ENCODE assay signal across 9 mouse cellular contexts in the genomic region with DNA sequence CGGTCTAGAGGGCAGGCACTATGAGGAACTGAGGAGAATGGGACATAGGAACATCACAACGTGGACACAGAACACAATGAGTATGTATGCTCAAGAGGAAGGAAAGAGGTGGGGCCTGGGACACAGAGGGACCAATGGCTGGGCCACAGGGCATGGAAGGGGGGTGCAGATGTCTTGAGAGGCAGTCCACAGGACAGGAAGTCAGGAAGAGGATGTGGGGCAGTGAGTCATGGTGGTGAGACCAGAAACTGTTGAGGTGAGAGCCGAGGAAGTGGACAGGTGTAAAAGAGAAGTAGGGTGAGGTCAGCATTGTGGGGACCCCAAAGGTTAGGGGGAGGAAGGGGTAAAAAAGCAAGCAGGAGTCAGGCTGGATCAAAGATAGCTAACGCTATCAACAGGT. TPM values are rescaled to one million over a fixed set of nuclear protein-coding genes. Genes with fewer than 3 reads are reported as not detected.
A peak's percentile ranks its signal among the peaks of the same experiment; 100 is the strongest.
DNase-seq lines count a peak whose midpoint lies in the region; TF ChIP-seq lines count a peak whose summit lies in the region.
"Had no signal": no experiment of that assay in that cellular context is flagged by ENCODE, and none has a peak within 500 bp of the region (broad histone marks: within the 10 kb centered on the region; RNA-seq: fewer than 3 reads in every experiment).

No protein-coding gene starts in this region.

- no peak for TF ChIP-seq CTCF in CH12.LX (conservative IDR thresholded peaks at IDR 0.05 in 1 of 2, IDR thresholded peaks at IDR 0.05 in 1 of 2; ENCODE audit: low read depth in 2 of 2, low read length in 2 of 2)
- no peak for TF ChIP-seq CTCF in cerebellum, adult 2 months (IDR thresholded peaks at IDR 0.05; ENCODE audit: borderline replicate concordance, insufficient read depth, low read depth, low read length)

- peaks cover 16 to 39% of the 10 kb centered on the region in 2 experiments for H3K4me1 ChIP-seq in CH12.LX (ENCODE audit: control insufficient read depth in 1 of 2, insufficient read depth in 2 of 2)
- H3K4me1 ChIP-seq in cerebellum, adult 2 months (ENCODE audit: control insufficient read depth, insufficient read depth, low read length): peaks cover 9% of the 10 kb centered on the region

- peaks cover 2% of the 10 kb centered on the region for H3K9me3 ChIP-seq in CH12.LX (replicated peaks; ENCODE audit: low read length)

- TF ChIP-seq POLR2A in CH12.LX (IDR thresholded peaks at IDR 0.05; ENCODE audit: low read depth, low read length): peak; percentile 54
- no peak for TF ChIP-seq POLR2A in cerebellum, adult 2 months (IDR thresholded peaks at IDR 0.05; ENCODE audit: borderline replicate concordance, insufficient read depth, low read length)

- no peaks in the 10 kb centered on the region for H3K27me3 ChIP-seq in CH12.LX (replicated peaks)
- H3K27me3 ChIP-seq in cerebellum, adult 2 months (ENCODE audit: control insufficient read depth, insufficient read depth, low read length): no peaks in the 10 kb centered on the region

- H3K27ac ChIP-seq in CH12.LX (ENCODE audit: insufficient read depth, low read depth): peak overlapping the region; percentile 53; the same call in 1 of the 2 replicates
- no peak overlapping the region for H3K27ac ChIP-seq in cerebellum, adult 2 months (ENCODE audit: insufficient read depth, low read length)

- no peaks in the 10 kb centered on the region for H3K79me2 ChIP-seq in CH12.LX (replicated peaks; ENCODE audit: control insufficient read depth, extremely low read depth, insufficient read depth, poor library complexity, severe bottlenecking)

- in situ Hi-C loops in CH12.LX (cut with MboI; ENCODE audit: low pct_ligation_motif_present, low pct_unique_long_range_greater_than_20kb, low sequenced_read_pairs): loop anchor here (10.0 kb wide), 1 partner anchor 237 kb away; the partner anchor contains the start of genes Mdh2 and Styxl1

- peak overlapping the region; percentile 31 to 53 (median 50) for H3K4me3 ChIP-seq in CH12.LX (replicated peaks in 1 of 3; ENCODE audit: low read depth in 2 of 3, low read length in 2 of 3, poor library complexity in 1 of 3)
- H3K4me3 ChIP-seq in cerebellum, adult 2 months (replicated peaks; ENCODE audit: insufficient read depth, low read depth, low read length): no peak overlapping the region

- no peak for TF ChIP-seq RAD21 in CH12.LX (IDR thresholded peaks at IDR 0.05; ENCODE audit: low read depth, low read length)

- H3K4me2 ChIP-seq in CH12.LX (ENCODE audit: insufficient read depth, low read depth, poor library complexity, severe bottlenecking): peak overlapping the region; percentile 29

- DNase-seq in B cell, adult 2 months: peak; percentile 80 to 87
- peak; percentile 91 for DNase-seq in CH12.LX (ENCODE audit: extremely low read depth)
- peak; percentile 38 to 70 for DNase-seq in kidney, postnatal 25 days
- DNase-seq in natural killer cell, adult 2 months (ENCODE audit: low spot score in 2 of 2): peak; percentile 92 to 94
- DNase-seq in testis, postnatal 14 days (ENCODE audit: low spot score): no peak
- no peak for DNase-seq in cerebellum, adult 9-10 months
- DNase-seq in cerebellum, adult 2 months: no peak

- WGBS in cerebellum, adult 2 months: 87% methylated on average over 4 of the region's 4 CpGs

- peak overlapping the region; percentile 55; the same call in 1 of the 2 replicates for H3K9ac ChIP-seq in CH12.LX (ENCODE audit: insufficient read depth, low read depth)

- H3K36me3 ChIP-seq in CH12.LX (replicated peaks in 1 of 2; ENCODE audit: control insufficient read depth in 1 of 2, insufficient read depth in 1 of 2, low read length in 1 of 2): peaks cover 0 to 1% of the 10 kb centered on the region in 2 experiments

- peak; percentile 88 for TF ChIP-seq EP300 in CH12.LX (IDR thresholded peaks at IDR 0.05; ENCODE audit: low read length)

- dilution Hi-C loops in CH12.LX (cut with MboI; ENCODE audit: extremely low pct_ligation_motif_present, extremely low pct_unique_long_range_greater_than_20kb, low sequenced_read_pairs): no loop called here

TF ChIP-seq in CH12.LX, 34 proteins besides CTCF, POLR2A, EP300 and RAD21:
- TF ChIP-seq PAX5 (IDR thresholded peaks at IDR 0.05; ENCODE audit: low read length) (no peak), ZC3H11A (IDR thresholded peaks at IDR 0.05; ENCODE audit: low read depth, low read length) (no peak), MAZ (IDR thresholded peaks at IDR 0.05; ENCODE audit: low read depth, low read length) (no peak), TCF12 (IDR thresholded peaks at IDR 0.05; ENCODE audit: low read depth, low read length) (0 out of 2 replicates have a peak, but pooled peaks have one; percentile 47), ELF1 (IDR thresholded peaks at IDR 0.05; ENCODE audit: low read depth, low read length) (peak; percentile 40; the same call in 1 of the 2 replicates), SIN3A (IDR thresholded peaks at IDR 0.05; ENCODE audit: low read length) (no peak), MAX (IDR thresholded peaks at IDR 0.05; ENCODE audit: low read length) (no peak), USF1 (IDR thresholded peaks at IDR 0.05; ENCODE audit: low read depth, low read length) (no peak), RCOR1 (conservative IDR thresholded peaks at IDR 0.05; ENCODE audit: low read depth, low read length) (peak; percentile 76; the same call in 1 of the 2 replicates), ZMIZ1 (IDR thresholded peaks at IDR 0.05; ENCODE audit: low read depth, low read length) (no peak), ETS1 (conservative IDR thresholded peaks at IDR 0.05; ENCODE audit: low read depth, low read length) (peak; percentile 58), POLR2AphosphoS2 (IDR thresholded peaks at IDR 0.05; ENCODE audit: low read depth, low read length) (no peak), CHD2 (IDR thresholded peaks at IDR 0.05; ENCODE audit: low read length) (no peak; the same call in none of the 2 replicates), GABPA (IDR thresholded peaks at IDR 0.05; ENCODE audit: insufficient replicate concordance, low read depth, low read length) (no peak), MAFK (IDR thresholded peaks at IDR 0.05; ENCODE audit: insufficient replicate concordance, low read length) (no peak), MEF2A (IDR thresholded peaks at IDR 0.05; ENCODE audit: borderline replicate concordance, low read depth, low read length) (peak; percentile 12; the same call in 1 of the 2 replicates), ZNF384 (IDR thresholded peaks at IDR 0.05; ENCODE audit: low read depth, low read length) (no peak), SMC3 (IDR thresholded peaks at IDR 0.05; ENCODE audit: low read depth, low read length) (no peak), NELFE (IDR thresholded peaks at IDR 0.05; ENCODE audit: low read depth, low read length) (peak; percentile 48), HCFC1 (IDR thresholded peaks at IDR 0.05; ENCODE audit: low read depth, low read length) (no peak; the same call in 1 of the 2 replicates), BHLHE40 (IDR thresholded peaks at IDR 0.05; ENCODE audit: low read depth, low read length) (no peak), MYC (IDR thresholded peaks at IDR 0.05; ENCODE audit: low read depth, low read length) (peak; percentile 31; the same call in 1 of the 2 replicates), ZKSCAN1 (IDR thresholded peaks at IDR 0.05; ENCODE audit: borderline replicate concordance, low read depth, low read length) (no peak), UBTF (IDR thresholded peaks at IDR 0.05; ENCODE audit: low read depth, low read length) (no peak), JUND (conservative IDR thresholded peaks at IDR 0.05; ENCODE audit: low read depth, low read length) (peak; percentile 44; the same call in 1 of the 2 replicates), IRF4 (IDR thresholded peaks at IDR 0.05; ENCODE audit: low read depth, low read length) (peak; percentile 35; the same call in 1 of the 2 replicates), KAT2A (IDR thresholded peaks at IDR 0.05; ENCODE audit: insufficient replicate concordance, low read length) (no peak), TBP (conservative IDR thresholded peaks at IDR 0.05; ENCODE audit: low read depth, low read length) (peak; percentile 69), USF2 (conservative IDR thresholded peaks at IDR 0.05; ENCODE audit: low read depth, low read length) (no peak), JUN (IDR thresholded peaks at IDR 0.05; ENCODE audit: insufficient read depth, low read depth, low read length) (peak; percentile 71), CHD1 (IDR thresholded peaks at IDR 0.05; ENCODE audit: low read depth, low read length) (no peak), MXI1 (IDR thresholded peaks at IDR 0.05; ENCODE audit: low read depth, low read length) (no peak), E2F4 (IDR thresholded peaks at IDR 0.05; ENCODE audit: insufficient replicate concordance, low read depth, low read length) (no peak), NRF1 (IDR thresholded peaks at IDR 0.05; ENCODE audit: low read depth, low read length) (no peak; the same call in 1 of the 2 replicates)

RNA-seq across cellular contexts. Expression of gene Hip1, which starts 7.6 kb away (rescaled TPM):
- total RNA-seq in CH12.LX (2012; rRNA removed) (6.3 and 6.4 TPM in 2 replicates), CH12.LX (2014; rRNA removed) (1.8 and 2.2 TPM in 2 replicates)
- 3.4 and 3.6 TPM in 2 replicates for polyA plus RNA-seq in CH12.LX (2012; ENCODE audit: insufficient read length, low read depth)
- 32.3 and 35.2 TPM in 2 replicates for polyA plus RNA-seq in cerebellum, adult 2 months (2012; rRNA removed)

RNA-seq across cellular contexts. Expression of gene Ccl26, which starts 26.0 kb away (rescaled TPM):
- total RNA-seq in CH12.LX (2012; rRNA removed) (not detected in 2 replicates), CH12.LX (2014; rRNA removed) (not detected in 2 replicates)
- not detected in 2 replicates for polyA plus RNA-seq in CH12.LX (2012; ENCODE audit: insufficient read length, low read depth)
- polyA plus RNA-seq in cerebellum, adult 2 months (2012; rRNA removed): not detected in 2 replicates
- total RNA-seq: gastrocnemius, postnatal 4 days had no signal
- polyA plus RNA-seq: limb, embryonic 14.5 days had no signal

RNA-seq across cellular contexts. Expression of gene Ccl24, which starts 35.5 kb away (rescaled TPM):
- total RNA-seq in CH12.LX (2012; rRNA removed): not detected in 2 replicates
- not detected in 2 replicates for total RNA-seq in CH12.LX (2014; rRNA removed)
- polyA plus RNA-seq in CH12.LX (2012; ENCODE audit: insufficient read length, low read depth): not detected in 2 replicates
- 0.23 and 0.32 TPM in 2 replicates for polyA plus RNA-seq in cerebellum, adult 2 months (2012; rRNA removed)

Comparison
In these comparisons a context has a peak if more than half of its experiments do, and no peak if none do; other contexts are left out.
1. DNase-seq: peak in B cell, adult 2 months (2 of 2), CH12.LX (single experiment), kidney, postnatal 25 days (2 of 2) and natural killer cell, adult 2 months (2 of 2); none in testis, postnatal 14 days (single experiment), cerebellum, adult 9-10 months (single experiment) and cerebellum, adult 2 months (0 of 2).